Mouse (Mus musculus) heart, embryonic 16.5 days (tissue): ENCODE results near the gene Slc7a5. TPM values are rescaled to one million over a fixed set of nuclear protein-coding genes. Genes with fewer than 3 reads are reported as not detected.

Source experiments
- ATAC-seq: fragments of 200-750 bp; cut with Nextera tagmentation; replicated peaks from 2 replicates; pipeline ENCODE4 v1.8.0; 2017; ENCODE audit warnings: moderate number of reproducible peaks; ENCODE audit not compliant: insufficient read depth, low FRiP score; ENCODE audit errors: extremely low read depth
- H3K27ac ChIP-seq: fragments of 300-500 bp; sonication (generic); 2 replicates; pipeline ENCODE4 v1.5.1; 2014; ENCODE audit warnings: mild to moderate bottlenecking, low read length, control low read depth, moderate library complexity
- H3K27me3 ChIP-seq: fragments of 300-500 bp; sonication (generic); 2 replicates; pipeline ENCODE4 v1.6.1; 2014; ENCODE audit warnings: low read length, mixed read lengths; ENCODE audit not compliant: control insufficient read depth, insufficient read depth
- H3K36me3 ChIP-seq: fragments of 300-500 bp; sonication (generic); 2 replicates; pipeline ENCODE4 v1.6.1; 2014; ENCODE audit not compliant: control insufficient read depth, insufficient read depth
- H3K4me1 ChIP-seq: fragments of 300-500 bp; sonication (generic); 2 replicates; pipeline ENCODE4 v1.6.1; 2014; ENCODE audit warnings: low read length, mixed read lengths; ENCODE audit not compliant: control insufficient read depth, insufficient read depth
- H3K4me2 ChIP-seq: fragments of 300-500 bp; sonication (generic); 2 replicates; pipeline ENCODE4 v1.6.1; 2014; ENCODE audit warnings: low read depth, mild to moderate bottlenecking, control low read depth, low read length
- H3K4me3 ChIP-seq: fragments of 300-500 bp; sonication (generic); 2 replicates; pipeline ENCODE4 v1.5.1; 2014; ENCODE audit warnings: mild to moderate bottlenecking, control low read depth, low read length
- H3K9ac ChIP-seq: fragments of 300-500 bp; sonication (generic); 2 replicates; pipeline ENCODE4 v1.6.1; 2014; ENCODE audit warnings: low read length, control low read depth
- H3K9me3 ChIP-seq: fragments of 300-500 bp; sonication (generic); replicated peaks from 2 replicates; pipeline ENCODE4 v1.6.1; 2016; ENCODE audit warnings: low read length; ENCODE audit not compliant: control insufficient read depth
- WGBS: fragments of 180-500 bp; shearing (Covaris S2); extraction: QIAGEN DNeasy Blood & Tissue Kit; methylation state at CpG from one replicate; pipeline ENCODE4 v1.1.7; 2014; 5-methylcytosine and 5-hydroxymethylcytosine counted together
- polyA plus RNA-seq: library from polyadenylated mRNA; unstranded; fragments of >200 nt; fragmentation: Nextera tagmentation; extraction: Ambion mirVana; gene quantifications from 2 replicates; pipeline ENCODE4 v1.2.1, GENCODE M21; 2015

Slc7a5 gene
- polyA plus RNA-seq: 14.4 TPM in 2 replicates

DNA sequence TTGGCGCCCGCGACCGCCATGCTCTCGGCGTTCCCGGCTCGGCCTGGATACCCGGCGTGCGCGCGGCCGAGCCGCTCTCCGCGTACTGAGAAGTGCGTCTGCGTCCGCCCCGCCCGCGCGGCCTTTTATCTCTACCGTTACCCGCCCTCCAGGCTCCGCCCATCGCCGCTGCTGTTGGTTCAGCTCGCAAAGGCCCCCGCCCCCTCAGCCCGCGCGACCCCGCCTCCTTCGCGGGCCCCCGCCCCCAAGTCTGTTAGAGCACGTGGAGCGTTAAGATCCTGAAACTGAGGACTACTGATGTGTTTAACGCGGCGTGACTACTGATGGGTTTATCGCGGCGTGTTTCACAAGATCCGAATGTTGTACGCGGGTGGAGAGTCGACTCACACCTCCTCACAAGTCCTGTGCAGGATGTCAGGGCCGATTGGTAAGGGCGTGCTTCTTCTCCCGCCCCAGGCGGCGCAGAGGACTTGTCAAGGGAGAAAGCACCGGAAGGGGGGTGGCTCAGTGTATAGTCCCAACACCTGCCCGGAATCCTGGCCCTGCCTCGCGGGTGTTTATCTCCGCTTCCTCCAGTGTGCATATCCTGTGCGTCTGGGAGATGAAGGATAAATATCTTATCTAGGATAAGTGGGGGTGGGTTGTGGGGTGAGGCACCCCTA, at the start of gene Slc7a5:
TSS of gene Slc7a5 (minus strand) at position 108 of the 662 bp plus-strand sequence.
- ATAC-seq: peak; percentile 94
- H3K27me3 ChIP-seq: no peaks in the 10 kb centered on the region; the same call in 1 of the 2 replicates
- peak within 1 kb of the TSS; percentile 72 for H3K9ac ChIP-seq
- H3K27ac ChIP-seq: no peak within 1 kb of the TSS
- H3K9me3 ChIP-seq: no peaks in the 10 kb centered on the region
- H3K4me3 ChIP-seq: peak within 1 kb of the TSS; percentile 74
- no peaks in the 10 kb centered on the region for H3K36me3 ChIP-seq
- 1% methylated on average over 56 of the region's 61 CpGs for WGBS
- H3K4me2 ChIP-seq: peak within 1 kb of the TSS; percentile 100
- H3K4me1 ChIP-seq: peaks cover 27% of the 10 kb centered on the region

GRCm38 (mm10) chr8:121955825-121956500, 48.5 kb upstream of the Slc7a5 start:
- Histone ChIP-seq H3K36me3 (peaks cover 7% of the 10 kb centered on the region), H3K9ac (no peak overlapping the region), H3K9me3 (no peaks in the 10 kb centered on the region), H3K27ac (no peak overlapping the region), H3K27me3 (no peaks in the 10 kb centered on the region), H3K4me1 (peaks cover 42% of the 10 kb centered on the region), H3K4me3 (no peak overlapping the region), H3K4me2 (no peak overlapping the region)
- WGBS: 45% methylated on average over 1 of the region's 1 CpGs
- no peak for ATAC-seq

- 74% methylated on average over 10 of the region's 10 CpGs for WGBS
Measured at GRCm38 (mm10) chr8:121954981-121955555, 47.6 kb upstream of the Slc7a5 start.

DNA sequence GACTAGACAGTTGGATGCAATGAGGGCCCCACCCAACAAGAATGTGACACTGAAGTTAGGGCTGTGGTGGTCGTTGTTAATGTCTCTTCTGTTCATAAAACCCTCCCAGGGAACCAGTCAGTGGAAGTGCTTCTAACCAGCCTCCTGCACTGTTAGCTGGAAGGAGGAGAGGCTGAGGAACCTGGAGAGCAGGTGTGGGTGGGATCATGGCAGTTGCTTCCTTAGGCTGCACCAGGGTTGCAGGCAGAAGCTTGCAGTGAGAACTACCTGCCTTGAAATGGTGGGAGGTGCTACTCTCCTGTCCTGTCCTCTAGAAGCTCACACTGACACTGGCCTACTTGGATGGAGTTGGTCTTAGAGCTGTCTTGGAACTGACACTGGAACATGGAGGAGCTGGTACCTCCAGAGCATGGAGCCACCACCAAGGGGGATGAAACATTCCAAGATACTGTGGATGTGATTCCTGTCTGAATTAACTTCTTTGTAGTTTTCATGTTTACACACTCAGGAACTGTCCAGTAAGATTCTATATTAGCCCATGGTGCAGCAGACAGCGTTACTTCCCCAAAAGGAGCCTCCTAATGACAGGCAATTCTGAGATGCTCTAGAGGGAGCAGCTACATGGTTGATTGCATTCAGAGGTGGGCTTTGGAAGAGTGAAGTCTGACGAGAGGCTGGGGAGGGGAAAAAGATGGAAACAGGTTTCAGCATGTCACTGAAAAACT, 46.5 kb upstream of the Slc7a5 start:
- peaks cover 45% of the 10 kb centered on the region for H3K4me1 ChIP-seq
- ATAC-seq: no peak

More at GRCm38 (mm10) chr8:121954981-121955555, 47.6 kb upstream of the Slc7a5 start:
- Histone ChIP-seq H3K4me2 (no peak overlapping the region), H3K36me3 (peaks cover 7% of the 10 kb centered on the region), H3K9me3 (no peaks in the 10 kb centered on the region), H3K4me3 (no peak overlapping the region), H3K9ac (no peak overlapping the region), H3K27me3 (no peaks in the 10 kb centered on the region), H3K4me1 (peaks cover 42% of the 10 kb centered on the region), H3K27ac (no peak overlapping the region)
- ATAC-seq: no peak

GRCm38 (mm10) chr8:121952800-121953199, 45.3 kb upstream of the Slc7a5 start:
- Histone ChIP-seq H3K9me3 (no peaks in the 10 kb centered on the region), H3K27me3 (no peaks in the 10 kb centered on the region), H3K27ac (no peak overlapping the region), H3K9ac (no peak overlapping the region), H3K4me3 (no peak overlapping the region), H3K4me2 (peak overlapping the region; percentile 94; the same call in 1 of the 2 replicates), H3K4me1 (peaks cover 55% of the 10 kb centered on the region), H3K36me3 (peaks cover 7% of the 10 kb centered on the region)
- no peak for ATAC-seq
- 88% methylated on average over 7 of the region's 7 CpGs for WGBS

More for the DNA sequence above, 46.5 kb upstream of the Slc7a5 start:
- Histone ChIP-seq H3K4me3 (no peak overlapping the region), H3K9me3 (no peaks in the 10 kb centered on the region), H3K27ac (no peak overlapping the region), H3K4me2 (no peak overlapping the region), H3K27me3 (no peaks in the 10 kb centered on the region), H3K9ac (no peak overlapping the region), H3K36me3 (peaks cover 7% of the 10 kb centered on the region)
- WGBS: 70% methylated on average over 3 of the region's 3 CpGs

GRCm38 (mm10) chr8:121952122-121952521, 44.6 kb upstream of the Slc7a5 start:
- Histone ChIP-seq H3K36me3 (peaks cover 7% of the 10 kb centered on the region), H3K27ac (no peak overlapping the region), H3K9ac (peak overlapping the region; percentile 95; the same call in 1 of the 2 replicates), H3K4me3 (no peak overlapping the region; the same call in 1 of the 2 replicates), H3K27me3 (no peaks in the 10 kb centered on the region), H3K9me3 (no peaks in the 10 kb centered on the region), H3K4me1 (peaks cover 58% of the 10 kb centered on the region), H3K4me2 (peak overlapping the region; percentile 94)
- no peak for ATAC-seq

- no peaks in the 10 kb centered on the region for H3K27me3 ChIP-seq
- peak overlapping the region; percentile 94 for H3K4me2 ChIP-seq
- H3K4me1 ChIP-seq: peaks cover 55% of the 10 kb centered on the region
- peaks cover 7% of the 10 kb centered on the region for H3K36me3 ChIP-seq
- H3K9me3 ChIP-seq: no peaks in the 10 kb centered on the region
- peak overlapping the region; percentile 95 for H3K9ac ChIP-seq
- H3K4me3 ChIP-seq: peak overlapping the region; percentile 88
- WGBS: 20% methylated on average over 7 of the region's 7 CpGs
- no peak for ATAC-seq
- H3K27ac ChIP-seq: peak overlapping the region; percentile 97; the same call in 1 of the 2 replicates
Measured at GRCm38 (mm10) chr8:121951656-121952009, 44.1 kb upstream of the Slc7a5 start.

DNA sequence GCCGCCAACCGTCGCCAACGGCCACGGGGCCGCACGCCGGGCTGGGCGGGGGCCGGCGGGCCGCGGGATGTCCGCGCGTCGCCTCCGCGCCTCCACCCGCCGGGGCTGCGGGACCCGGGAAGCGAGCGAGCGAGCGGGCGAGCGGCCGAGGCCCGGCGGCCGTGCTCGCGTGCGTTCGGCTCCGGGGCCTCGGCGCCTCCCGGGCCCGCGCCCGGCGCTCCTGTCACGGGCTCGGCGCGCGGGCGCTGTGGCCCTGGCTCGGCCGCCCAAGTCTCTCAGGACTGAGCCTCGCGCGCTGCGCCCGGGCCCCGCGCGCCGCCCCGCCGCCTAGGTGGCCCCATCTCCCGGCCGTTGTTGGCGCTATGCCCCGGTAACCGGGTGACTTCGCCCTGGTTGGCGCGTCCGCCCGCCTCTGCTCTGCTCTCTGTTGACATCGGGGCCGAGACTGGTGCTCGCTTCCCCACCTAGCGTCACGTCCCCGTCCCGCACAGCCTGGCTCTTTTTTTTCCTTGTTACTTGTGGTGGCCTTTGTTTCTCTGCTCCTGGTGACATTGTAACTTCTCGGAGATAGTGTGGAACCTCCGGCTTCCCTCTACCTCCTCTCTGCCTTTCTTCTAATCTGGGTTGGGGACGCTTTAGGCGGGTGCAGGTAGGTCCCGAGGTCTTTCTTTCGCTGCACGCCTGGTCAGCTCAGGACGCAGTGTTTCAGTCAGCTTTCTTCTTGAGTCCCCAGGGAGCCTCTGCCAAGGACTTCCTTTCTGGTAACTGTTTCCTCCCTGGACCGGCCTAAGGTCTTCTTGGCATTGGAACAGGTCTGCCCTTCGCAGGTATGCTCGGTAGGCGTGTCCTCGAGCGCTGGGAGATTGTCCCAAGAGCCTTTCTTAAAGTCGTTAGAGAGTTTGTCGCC, 43.5 kb upstream of the Slc7a5 start:
- peak overlapping the region; percentile 95 for H3K9ac ChIP-seq
- under 1% methylated on average over 86 of the region's 97 CpGs for whole genome bisulfite sequencing
- no peaks in the 10 kb centered on the region for H3K27me3 ChIP-seq
- H3K4me1 ChIP-seq: peaks cover 49% of the 10 kb centered on the region
- H3K4me3 ChIP-seq: peak overlapping the region; percentile 88
- ATAC-seq: peak; percentile 5
- peaks cover 7% of the 10 kb centered on the region for H3K36me3 ChIP-seq
- peak overlapping the region; percentile 94 for H3K4me2 ChIP-seq
- peak overlapping the region; percentile 97 for H3K27ac ChIP-seq
- no peaks in the 10 kb centered on the region for H3K9me3 ChIP-seq
